Mouse (Mus musculus): ENCODE measurements around the gene Ssb. TPM values are rescaled to one million over a fixed set of nuclear protein-coding genes. Genes with fewer than 3 reads are reported as not detected.
A peak's percentile ranks its signal among the peaks of the same experiment; 100 is the strongest.
"Not testable (repeated sequence)": the region's sequence is repeated elsewhere in the genome, so short reads cannot be mapped to it uniquely, and the experiment has no call there.

Gene Ssb
- polyA plus RNA-seq, 1 experiment, result 26.3 TPM

DNA sequence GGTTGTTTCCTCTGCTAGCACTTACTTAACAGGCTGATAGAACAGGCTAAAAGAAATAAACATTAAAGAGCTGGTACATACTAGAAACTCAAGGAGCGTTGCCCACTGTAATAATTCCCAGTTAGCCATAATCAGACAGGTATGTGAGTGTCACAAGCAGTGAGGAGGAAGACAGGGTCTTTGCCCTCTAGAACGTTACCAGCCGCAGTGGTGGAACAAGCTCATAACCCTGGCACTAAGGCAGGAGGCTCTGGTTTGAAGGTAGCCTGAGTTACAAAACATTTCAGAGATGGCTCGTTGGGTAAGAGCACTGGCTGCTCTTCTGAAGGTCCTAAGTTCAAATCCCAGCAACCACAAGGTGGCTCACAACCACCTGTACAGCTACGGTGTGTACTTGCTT lies 32.5 kb downstream of the Ssb start:
- Histone ChIP-seq H3K4me3 (replicated peaks) (no peak overlapping the region), H3K27me3 (replicated peaks) (no peaks in the 10 kb centered on the region), H3K36me3 (replicated peaks; ENCODE audit: low read length) (no peaks in the 10 kb centered on the region), H3K4me1 (peaks cover 40% of the 10 kb centered on the region), H3K9me3 (no peaks in the 10 kb centered on the region)
- no peak for TF ChIP-seq FLI1 (IDR thresholded peaks at IDR 0.05; ENCODE audit: low read length)
- no peak for TF ChIP-seq GATA1 (IDR thresholded peaks at IDR 0.05; ENCODE audit: borderline replicate concordance, low read length)

- Histone ChIP-seq H3K4me3 (replicated peaks) (no peak overlapping the region), H3K27me3 (replicated peaks) (no peaks in the 10 kb centered on the region), H3K36me3 (replicated peaks; ENCODE audit: low read length) (peaks cover 4% of the 10 kb centered on the region), H3K9me3 (no peaks in the 10 kb centered on the region), H3K4me1 (peaks cover 53% of the 10 kb centered on the region)
- TF ChIP-seq GATA1 (IDR thresholded peaks at IDR 0.05; ENCODE audit: borderline replicate concordance, low read length), result no peak
- no peak for TF ChIP-seq FLI1 (IDR thresholded peaks at IDR 0.05; ENCODE audit: low read length)
Measured at GRCm38 (mm10) chr2:69895502-69896223, 34.3 kb downstream of the Ssb start.

DNA sequence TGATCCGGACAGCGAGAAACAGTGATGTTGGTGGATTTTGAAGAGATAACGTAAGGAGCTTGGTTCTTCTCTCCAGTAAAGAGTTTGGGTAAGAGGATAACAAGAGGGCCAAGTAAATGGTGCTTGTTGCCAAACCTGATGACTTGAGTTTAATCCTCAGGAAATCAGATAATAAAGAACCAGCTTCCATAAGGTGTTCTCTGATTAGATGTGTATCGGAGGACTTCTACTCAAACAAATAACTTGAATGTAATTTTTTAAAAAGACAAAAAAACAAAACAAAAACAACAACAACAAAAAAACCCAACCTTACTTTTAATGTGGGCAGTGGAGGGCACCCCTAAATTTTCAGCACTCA lies 34.8 kb downstream of the Ssb start:
- no peaks in the 10 kb centered on the region for H3K9me3 ChIP-seq
- H3K4me1 ChIP-seq, result peaks cover 49% of the 10 kb centered on the region
- no peak overlapping the region for H3K4me3 ChIP-seq (replicated peaks)
- H3K27me3 ChIP-seq (replicated peaks), result no peaks in the 10 kb centered on the region
- H3K36me3 ChIP-seq (replicated peaks; ENCODE audit: low read length), result peaks cover 9% of the 10 kb centered on the region
- no peak for TF ChIP-seq GATA1 (IDR thresholded peaks at IDR 0.05; ENCODE audit: borderline replicate concordance, low read length)
- TF ChIP-seq FLI1 (IDR thresholded peaks at IDR 0.05; ENCODE audit: low read length), result no peak

- peaks cover 44% of the 10 kb centered on the region for H3K4me1 ChIP-seq
- TF ChIP-seq GATA1 (IDR thresholded peaks at IDR 0.05; ENCODE audit: borderline replicate concordance, low read length) (no peak), FLI1 (IDR thresholded peaks at IDR 0.05; ENCODE audit: low read length) (no peak)
- peak within 1 kb of the TSS; percentile 100 for H3K4me3 ChIP-seq (replicated peaks)
- H3K36me3 ChIP-seq (replicated peaks; ENCODE audit: low read length), result peaks cover 14% of the 10 kb centered on the region
- no peaks in the 10 kb centered on the region for H3K9me3 ChIP-seq
- H3K27me3 ChIP-seq (replicated peaks), result no peaks in the 10 kb centered on the region
Measured at GRCm38 (mm10) chr2:69897039-69897617, 35.8 kb downstream of the Ssb start, which contains the start of gene Ubr3. Ubr3 (plus strand) TSS chr2:69897246.

DNA sequence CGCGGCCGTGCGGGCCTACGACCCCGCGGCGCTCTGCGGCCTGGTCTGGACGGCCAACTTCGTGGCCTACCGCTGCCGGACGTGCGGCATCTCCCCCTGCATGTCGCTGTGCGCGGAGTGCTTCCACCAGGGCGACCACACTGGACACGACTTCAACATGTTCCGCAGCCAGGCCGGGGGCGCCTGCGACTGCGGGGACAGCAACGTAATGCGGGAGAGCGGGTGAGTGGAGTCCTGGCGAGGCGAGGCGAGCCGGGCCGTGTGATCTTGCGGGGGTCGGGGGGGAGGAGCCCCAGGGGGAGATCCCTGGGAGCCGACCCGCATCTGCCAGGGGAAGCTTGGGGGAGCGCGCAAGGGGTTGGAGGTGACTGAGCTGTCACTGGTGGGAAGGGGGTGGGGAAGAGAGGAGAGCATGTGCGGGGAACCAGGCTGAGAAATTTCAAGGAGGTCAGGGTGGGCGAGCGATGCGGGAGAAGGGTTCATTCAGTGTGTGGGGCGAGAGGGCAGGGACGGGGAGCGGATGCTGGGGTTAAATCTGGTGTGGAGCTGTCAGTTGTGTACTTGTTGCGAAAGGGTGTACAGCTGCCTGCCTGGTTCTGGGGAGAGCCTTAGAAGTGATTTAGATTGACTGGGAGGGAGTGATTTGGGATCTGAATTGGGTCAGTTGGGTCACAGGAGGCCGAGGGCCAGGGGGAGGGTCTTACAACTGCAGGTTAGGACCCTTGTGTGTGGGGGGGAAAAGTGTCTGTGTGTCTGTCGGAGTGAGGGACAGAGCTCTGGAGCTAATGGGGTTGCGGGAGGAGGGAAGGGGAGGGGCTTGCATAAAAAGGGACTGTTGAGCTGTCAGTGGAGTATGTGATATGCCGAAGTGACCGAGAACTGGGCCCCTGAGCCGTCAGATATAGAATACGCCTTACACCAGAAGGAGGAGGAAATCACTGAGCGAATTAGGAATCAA lies 36.5 kb downstream of the Ssb start:
- H3K9me3 ChIP-seq, result no peaks in the 10 kb centered on the region
- TF ChIP-seq FLI1 (IDR thresholded peaks at IDR 0.05; ENCODE audit: low read length), result no peak
- TF ChIP-seq GATA1 (IDR thresholded peaks at IDR 0.05; ENCODE audit: borderline replicate concordance, low read length), result no peak
- peaks cover 43% of the 10 kb centered on the region for H3K4me1 ChIP-seq
- peaks cover 16% of the 10 kb centered on the region for H3K36me3 ChIP-seq (replicated peaks; ENCODE audit: low read length)
- peak overlapping the region; percentile 100 for H3K4me3 ChIP-seq (replicated peaks)
- no peaks in the 10 kb centered on the region for H3K27me3 ChIP-seq (replicated peaks)

DNA sequence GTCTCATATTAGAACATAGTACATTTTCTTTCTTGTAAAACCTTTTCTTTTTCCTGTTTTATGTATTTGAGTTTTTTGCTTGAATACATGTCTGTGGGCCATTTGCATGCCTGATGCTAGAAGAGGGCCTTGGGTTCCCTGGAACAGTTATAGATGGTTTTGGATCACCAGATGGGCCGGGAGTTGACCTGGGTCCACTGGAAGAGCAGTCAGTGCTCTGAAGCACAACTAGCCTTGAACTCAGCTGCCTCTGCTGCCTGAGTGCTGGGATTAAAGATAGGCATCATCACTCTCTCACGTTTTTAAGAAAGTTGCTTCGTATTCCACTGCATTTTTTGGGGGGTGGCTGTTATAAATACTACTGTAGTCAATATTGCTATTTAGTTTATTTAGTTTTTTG lies 42.2 kb downstream of the Ssb start:
- H3K9me3 ChIP-seq, result no peaks in the 10 kb centered on the region
- peaks cover 28% of the 10 kb centered on the region for H3K36me3 ChIP-seq (replicated peaks; ENCODE audit: low read length)
- no peak overlapping the region for H3K4me3 ChIP-seq (replicated peaks)
- TF ChIP-seq FLI1 (IDR thresholded peaks at IDR 0.05; ENCODE audit: low read length) (no peak), GATA1 (IDR thresholded peaks at IDR 0.05; ENCODE audit: borderline replicate concordance, low read length) (no peak)
- H3K4me1 ChIP-seq, result peaks cover 28% of the 10 kb centered on the region
- no peaks in the 10 kb centered on the region for H3K27me3 ChIP-seq (replicated peaks)

GRCm38 (mm10) chr2:69907394-69907793 lies 46.0 kb downstream of the Ssb start:
- H3K36me3 ChIP-seq (replicated peaks; ENCODE audit: low read length), result peaks cover 18% of the 10 kb centered on the region
- not testable (repeated sequence) for H3K27me3 ChIP-seq (replicated peaks); H3K4me3 ChIP-seq (replicated peaks); H3K9me3 ChIP-seq
- peaks cover 11% of the 10 kb centered on the region; the same call in 1 of the 2 replicates for H3K4me1 ChIP-seq

- peaks cover 7% of the 10 kb centered on the region; the same call in 1 of the 2 replicates for H3K4me1 ChIP-seq
- H3K9me3 ChIP-seq, result no peaks in the 10 kb centered on the region
- no peak for TF ChIP-seq GATA1 (IDR thresholded peaks at IDR 0.05; ENCODE audit: borderline replicate concordance, low read length)
- TF ChIP-seq FLI1 (IDR thresholded peaks at IDR 0.05; ENCODE audit: low read length), result no peak
- peaks cover 28% of the 10 kb centered on the region for H3K36me3 ChIP-seq (replicated peaks; ENCODE audit: low read length)
- no peaks in the 10 kb centered on the region for H3K27me3 ChIP-seq (replicated peaks)
- no peak overlapping the region for H3K4me3 ChIP-seq (replicated peaks)
Measured at GRCm38 (mm10) chr2:69912801-69913200, 51.4 kb downstream of the Ssb start.

DNA sequence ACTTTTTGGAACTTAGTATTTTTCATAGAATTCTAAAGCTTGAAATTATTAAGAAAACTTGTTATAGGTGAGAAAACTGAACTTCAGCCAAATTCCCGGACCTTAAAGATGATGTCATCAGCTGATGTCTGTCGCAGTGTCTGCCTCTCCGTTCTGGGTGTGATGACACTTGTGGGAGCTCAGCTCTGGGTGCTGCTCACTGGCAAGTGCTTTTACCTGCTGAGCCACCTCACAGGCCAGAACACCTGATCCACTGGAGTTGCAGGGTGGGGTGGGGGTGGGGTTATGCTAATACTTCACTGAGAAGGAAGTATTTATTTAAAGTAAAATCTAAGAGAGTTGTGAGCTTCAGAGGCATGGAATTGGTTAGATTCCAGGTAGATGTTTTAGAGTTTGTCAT lies 55.9 kb downstream of the Ssb start:
- H3K4me3 ChIP-seq (replicated peaks), result no peak overlapping the region
- peaks cover 11% of the 10 kb centered on the region; the same call in 1 of the 2 replicates for H3K4me1 ChIP-seq
- H3K9me3 ChIP-seq, result no peaks in the 10 kb centered on the region
- no peak for TF ChIP-seq FLI1 (IDR thresholded peaks at IDR 0.05; ENCODE audit: low read length)
- no peak for TF ChIP-seq GATA1 (IDR thresholded peaks at IDR 0.05; ENCODE audit: borderline replicate concordance, low read length)
- H3K27me3 ChIP-seq (replicated peaks), result no peaks in the 10 kb centered on the region
- peaks cover 58% of the 10 kb centered on the region for H3K36me3 ChIP-seq (replicated peaks; ENCODE audit: low read length)

Other genes starting within 250 kb of the Ssb start
- not detected in 2 replicates for gene Bbs5, start 214.4 kb upstream of the Ssb start, polyA plus RNA-seq (2012; ENCODE audit: insufficient read depth, low replicate concordance)
- not detected in 2 replicates for gene Klhl41, start 191.4 kb upstream of the Ssb start, polyA plus RNA-seq (2012; ENCODE audit: insufficient read depth, low replicate concordance)
- gene Fastkd1, start 148.0 kb upstream of the Ssb start, polyA plus RNA-seq (2012; ENCODE audit: insufficient read depth, low replicate concordance), result not detected in 2 replicates
- gene Ppig, start 139.0 kb upstream of the Ssb start, polyA plus RNA-seq (2012; ENCODE audit: insufficient read depth, low replicate concordance), result 7.5 and 12.7 TPM in 2 replicates
- 0.54 TPM in 1 of 2 replicates, not detected in the other for gene Ccdc173, start 72.0 kb upstream of the Ssb start, polyA plus RNA-seq (2012; ENCODE audit: insufficient read depth, low replicate concordance)
- 5.8 TPM in 1 of 2 replicates, not detected in the other for gene Phospho2, start 71.9 kb upstream of the Ssb start, polyA plus RNA-seq (2012; ENCODE audit: insufficient read depth, low replicate concordance)
- gene Klhl23, start 39.6 kb upstream of the Ssb start, polyA plus RNA-seq (2012; ENCODE audit: insufficient read depth, low replicate concordance), result 0.20 and 3.8 TPM in 2 replicates
- gene Mettl5, start 24.1 kb downstream of the Ssb start, polyA plus RNA-seq (2012; ENCODE audit: insufficient read depth, low replicate concordance), result 62.5 and 68.5 TPM in 2 replicates
- 2.5 and 3.8 TPM in 2 replicates for gene Ubr3, start 35.7 kb downstream of the Ssb start, polyA plus RNA-seq (2012; ENCODE audit: insufficient read depth, low replicate concordance)
- not detected in 2 replicates for gene Myo3b, start 177.6 kb downstream of the Ssb start, polyA plus RNA-seq (2012; ENCODE audit: insufficient read depth, low replicate concordance)

Measured in megakaryocyte, embryonic 14.5 days (primary cell).